Mouse (Mus musculus) embryonic fibroblast, embryonic 13.5 days (primary cell): ENCODE results near the gene Sf3a1. TPM values are rescaled to one million over a fixed set of nuclear protein-coding genes. Genes with fewer than 3 reads are reported as not detected.
A peak's percentile ranks its signal among the peaks of the same experiment; 100 is the strongest.
"Not testable (repeated sequence)": the region's sequence is repeated elsewhere in the genome, so short reads cannot be mapped to it uniquely, and the experiment has no call there.

Experiments
- H3K27ac ChIP-seq: 2 replicates; pipeline ENCODE4 v1.5.1; 2012; ENCODE audit warnings: low read length, control low read depth, inconsistent platforms; ENCODE audit not compliant: insufficient read depth
- H3K4me1 ChIP-seq: 2 replicates; pipeline ENCODE4 v1.6.1; 2011; ENCODE audit warnings: low read length; ENCODE audit not compliant: control insufficient read depth, insufficient read depth
- H3K4me3 ChIP-seq: 2 replicates; pipeline ENCODE4 v1.5.1; 2011; ENCODE audit warnings: mild to moderate bottlenecking, control low read depth, low read length; ENCODE audit not compliant: insufficient read depth
- CTCF ChIP-seq: IDR thresholded peaks from 2 replicates; pipeline ENCODE4 v1.5.1; 2011; ENCODE audit warnings: mild to moderate bottlenecking, control low read depth, low read length, moderate library complexity, borderline replicate concordance; ENCODE audit not compliant: insufficient read depth
- POLR2A ChIP-seq: IDR thresholded peaks from 2 replicates; pipeline ENCODE4 v1.6.1; 2011; ENCODE audit warnings: low read depth, mild to moderate bottlenecking, control low read depth, low read length, moderate library complexity
- polyA plus RNA-seq: library from polyadenylated mRNA; stranded (reverse); fragments of >200 nt; gene quantifications from 2 replicates; pipeline ENCODE4 v1.2.4, GENCODE M21; 2011; ENCODE audit warnings: low read depth; ENCODE audit not compliant: missing spikeins, insufficient read length

Sf3a1 gene
- polyA plus RNA-seq, 1 experiment, result 46.8 TPM

DNA sequence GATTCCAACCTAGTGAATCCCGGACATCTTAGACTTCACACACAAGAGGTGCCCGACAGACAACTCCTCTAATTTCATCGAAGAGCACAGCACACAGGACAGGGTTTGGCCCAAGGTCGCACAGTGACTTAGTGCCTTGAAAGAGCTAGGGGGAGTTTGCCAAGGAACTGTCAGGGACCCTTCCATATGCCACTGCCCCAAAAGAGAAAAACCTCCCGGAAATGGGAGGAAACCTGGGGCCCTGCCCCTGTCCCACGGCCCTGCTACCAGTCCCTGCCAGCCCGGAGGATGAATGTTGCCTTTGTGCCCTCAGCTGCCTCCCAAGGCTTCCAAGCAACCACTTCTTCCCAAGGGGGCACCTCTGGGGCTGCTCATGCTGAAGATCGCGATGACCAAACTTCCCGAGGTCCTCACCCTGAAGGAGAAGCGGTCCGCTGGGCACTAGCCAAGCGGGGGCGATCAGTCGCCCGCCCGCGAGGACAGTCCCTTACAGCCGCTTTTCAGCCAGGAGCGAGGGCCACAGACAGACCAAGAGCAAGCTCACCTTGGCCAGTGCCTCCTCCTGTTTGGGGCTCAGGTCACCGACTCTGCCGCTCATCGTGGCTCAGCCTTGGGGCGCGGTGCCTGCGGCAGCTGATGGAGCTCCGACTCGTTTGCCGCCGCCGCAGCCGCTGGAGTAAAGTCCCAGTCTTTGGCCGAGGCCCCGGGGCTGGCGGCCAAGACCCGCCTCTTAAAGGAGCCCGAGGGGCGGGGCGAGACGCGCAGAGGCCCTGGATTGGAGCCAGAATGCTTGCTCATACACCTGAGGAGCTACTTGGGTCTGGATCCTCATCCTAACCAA lies 41.8 kb upstream of the Sf3a1 start:
- H3K27ac ChIP-seq, result no peak overlapping the region
- TF ChIP-seq CTCF (no peak), POLR2A (peak; percentile 61)
- no peaks in the 10 kb centered on the region for H3K4me1 ChIP-seq
- H3K4me3 ChIP-seq, result peak overlapping the region; percentile 60

DNA sequence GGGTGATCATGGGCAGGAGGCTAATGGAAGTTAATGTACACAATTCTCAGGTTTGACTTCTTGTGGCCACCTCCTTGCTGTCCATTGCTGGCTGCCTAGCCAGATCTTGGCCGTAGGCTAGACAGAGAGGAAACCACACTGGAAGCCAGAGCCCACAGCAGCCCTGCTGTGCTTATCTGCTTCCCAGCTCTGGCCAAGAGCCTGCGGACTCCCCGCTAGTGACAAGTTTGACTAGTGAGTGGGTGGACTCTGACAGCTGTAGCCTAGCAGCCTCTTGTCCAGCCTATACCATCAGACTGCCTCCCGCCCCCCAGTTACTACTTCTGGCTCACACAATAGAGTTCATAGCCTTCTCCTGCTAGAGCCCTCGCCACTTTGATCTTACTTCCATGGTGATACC lies 40.5 kb upstream of the Sf3a1 start:
- Histone ChIP-seq H3K4me1 (no peaks in the 10 kb centered on the region), H3K4me3 (no peak overlapping the region), H3K27ac (no peak overlapping the region)
- TF ChIP-seq POLR2A (no peak), CTCF (no peak)

DNA sequence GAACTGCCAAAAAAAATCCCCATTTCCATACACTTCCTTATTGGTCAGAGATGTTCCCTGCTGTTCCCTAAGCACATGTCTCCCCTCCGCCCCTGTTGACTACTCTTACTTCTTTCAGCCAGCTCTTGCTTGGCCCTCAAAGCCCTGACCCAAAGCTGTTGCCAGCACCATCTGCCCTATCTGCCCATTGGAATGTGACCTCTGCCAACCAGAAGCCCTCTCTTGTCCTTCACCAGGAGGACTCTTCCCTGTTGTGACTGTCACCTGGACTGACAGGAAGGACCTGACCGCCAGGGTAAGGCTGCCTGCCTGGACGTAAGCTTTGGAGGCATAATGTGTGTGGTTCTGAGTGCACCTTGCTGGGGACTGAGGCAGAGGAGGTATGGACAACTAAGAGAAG lies 38.5 kb upstream of the Sf3a1 start:
- no peak overlapping the region for H3K27ac ChIP-seq
- TF ChIP-seq CTCF (no peak), POLR2A (no peak)
- H3K4me1 ChIP-seq, result no peaks in the 10 kb centered on the region
- H3K4me3 ChIP-seq, result no peak overlapping the region

DNA sequence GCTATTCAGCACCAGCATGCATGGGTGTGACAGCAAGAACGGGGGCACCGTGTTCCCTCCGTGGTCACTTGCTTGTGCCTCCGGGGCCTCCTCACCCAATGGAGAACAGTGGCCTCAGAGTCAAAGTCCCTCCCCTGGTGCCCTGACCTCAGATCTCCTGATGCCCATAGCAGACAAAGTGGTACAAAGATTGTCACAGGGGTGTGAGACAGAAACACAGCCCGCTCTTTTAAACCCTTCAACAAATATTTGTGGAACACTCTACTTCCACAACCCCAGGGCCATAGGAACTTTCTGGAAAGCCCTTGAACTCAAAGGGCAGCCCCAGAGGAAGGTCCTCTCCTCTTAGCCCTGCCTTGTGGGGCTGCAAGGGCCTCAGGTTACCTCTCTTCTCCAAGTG lies 37.9 kb upstream of the Sf3a1 start:
- Histone ChIP-seq H3K4me3 (no peak overlapping the region), H3K27ac (no peak overlapping the region), H3K4me1 (no peaks in the 10 kb centered on the region)
- TF ChIP-seq POLR2A (no peak), CTCF (no peak)

DNA sequence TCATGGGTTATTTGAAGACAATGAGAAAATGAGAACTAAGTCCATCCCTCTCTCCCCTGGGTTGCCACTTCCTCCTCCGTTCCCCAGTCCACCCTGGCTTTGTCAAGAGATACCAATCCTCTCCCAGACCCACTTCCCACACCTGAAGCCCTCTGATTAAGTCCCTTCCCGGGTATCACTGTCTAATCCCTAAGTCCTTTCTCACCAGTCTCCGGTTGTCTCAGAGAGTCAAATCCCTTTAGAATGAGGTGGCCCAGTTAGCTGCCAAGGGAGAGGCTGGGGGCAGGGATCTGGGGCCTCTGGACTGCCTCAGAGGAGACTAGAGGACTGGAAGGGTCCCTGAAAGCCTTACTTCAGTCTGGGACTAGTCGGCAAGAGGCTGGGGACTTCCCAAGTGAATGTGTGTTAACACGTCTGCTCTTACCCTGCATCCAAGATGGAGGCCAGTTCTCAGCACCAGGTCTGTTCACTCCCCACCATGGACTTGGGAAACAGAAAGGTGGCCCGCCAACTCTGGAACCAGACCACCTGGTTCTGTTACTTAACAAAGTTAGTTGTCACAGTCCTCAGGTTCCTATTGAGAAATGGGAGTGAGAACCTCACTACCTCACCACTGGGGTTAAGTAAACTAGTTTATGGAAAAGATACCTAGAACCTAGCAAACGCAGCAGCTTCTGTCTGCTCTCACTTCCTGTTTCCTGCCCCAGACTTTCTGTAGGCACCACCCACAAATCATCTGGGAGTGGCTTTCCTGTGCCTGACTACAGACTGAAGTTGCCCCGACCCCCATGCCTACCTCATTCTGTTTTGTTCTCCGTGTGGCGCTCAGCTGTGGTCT lies 37.2 kb upstream of the Sf3a1 start, which contains the start of gene Sec14l2:
TSS of gene Sec14l2 (minus strand) at position 674 of the 838 bp plus-strand sequence.
- Histone ChIP-seq H3K27ac (no peak within 1 kb of the TSS), H3K4me3 (no peak within 1 kb of the TSS), H3K4me1 (no peaks in the 10 kb centered on the region)
- TF ChIP-seq POLR2A (no peak), CTCF (no peak)

DNA sequence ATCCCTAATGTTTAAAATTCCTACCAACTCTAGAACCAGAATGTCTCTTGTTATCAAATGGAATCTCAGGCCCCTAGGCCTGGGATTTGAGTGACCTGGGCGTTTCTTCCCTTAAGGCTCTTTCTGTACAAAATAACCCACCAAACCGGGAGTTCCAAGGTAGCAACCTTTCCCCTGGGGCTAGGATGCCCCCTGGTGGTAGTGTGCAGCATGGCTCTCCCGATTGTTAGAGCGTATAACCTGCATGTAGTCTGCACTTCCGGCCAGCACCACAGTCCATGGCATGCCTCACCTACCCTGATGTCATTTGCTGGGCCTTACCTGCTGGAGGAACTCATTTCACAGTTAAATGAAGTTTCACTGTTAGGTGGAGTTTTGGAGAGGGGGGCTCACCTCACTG lies 36.2 kb upstream of the Sf3a1 start:
- H3K27ac ChIP-seq, result no peak overlapping the region
- H3K4me1 ChIP-seq, result no peaks in the 10 kb centered on the region
- peak; percentile 43; the same call in 1 of the 2 replicates for TF ChIP-seq CTCF
- no peak for TF ChIP-seq POLR2A
- no peak overlapping the region for H3K4me3 ChIP-seq

DNA sequence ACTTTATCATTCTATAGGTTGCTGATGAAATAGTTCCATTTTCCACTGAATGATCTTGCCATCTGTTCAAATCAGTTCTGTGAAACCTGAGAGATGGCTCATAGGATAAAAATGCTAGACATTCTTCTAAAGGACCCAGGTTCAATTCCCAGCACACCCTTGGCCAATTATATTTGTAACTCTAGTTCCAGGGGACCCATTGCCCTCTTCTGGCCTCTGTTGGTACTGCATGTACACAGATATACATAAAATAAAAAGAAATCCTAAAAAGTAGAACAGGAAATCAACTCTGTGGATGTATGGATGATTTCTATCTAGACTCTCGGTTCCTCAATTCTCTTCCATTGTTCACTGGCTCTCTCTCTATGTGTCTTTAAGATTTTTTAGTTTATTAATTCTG lies 33.1 kb upstream of the Sf3a1 start:
- Histone ChIP-seq H3K27ac (no peak overlapping the region), H3K4me3 (no peak overlapping the region), H3K4me1 (no peaks in the 10 kb centered on the region)
- TF ChIP-seq POLR2A, result no peak
- no peak for TF ChIP-seq CTCF

DNA sequence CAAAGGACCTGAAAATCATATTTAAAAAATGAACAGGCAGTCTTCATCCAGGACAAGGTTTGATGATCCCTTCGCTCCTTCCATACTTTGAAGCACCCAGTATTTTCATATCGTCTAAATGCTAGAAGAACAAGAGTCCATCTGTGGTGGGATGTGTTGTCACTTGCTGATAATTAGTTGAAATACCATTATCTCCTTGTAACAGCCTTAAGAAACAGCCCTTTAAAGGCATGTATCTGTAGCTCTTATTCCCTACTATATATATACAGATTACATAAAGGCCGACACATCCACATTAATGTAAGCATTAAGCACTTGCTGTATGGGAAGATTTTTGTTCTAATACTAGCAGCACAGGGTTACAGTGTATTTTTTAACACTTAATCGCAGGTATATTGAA lies 31.7 kb upstream of the Sf3a1 start:
- not testable (repeated sequence) for H3K27ac ChIP-seq, H3K4me1 ChIP-seq, H3K4me3 ChIP-seq

DNA sequence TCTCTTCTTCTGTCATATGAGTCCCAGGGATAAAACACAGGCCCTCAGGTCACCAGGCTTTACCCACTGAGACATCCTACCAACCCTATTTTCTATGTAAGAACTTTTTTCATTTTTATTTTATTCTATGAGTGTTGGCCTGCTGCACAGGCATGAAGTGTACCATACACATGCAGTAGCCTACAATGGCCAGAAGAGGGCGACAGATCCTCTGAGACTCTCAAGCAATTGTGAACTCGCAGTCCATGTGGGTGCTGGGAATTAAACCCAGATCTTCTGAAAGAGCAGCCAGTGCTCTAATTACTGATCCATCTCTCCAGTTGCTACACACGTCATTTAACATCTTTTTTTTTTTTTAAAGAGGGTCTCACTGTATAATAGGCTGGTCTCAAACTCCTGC lies 26.7 kb upstream of the Sf3a1 start:
- no peak for TF ChIP-seq CTCF
- TF ChIP-seq POLR2A, result no peak
- H3K27ac ChIP-seq, result no peak overlapping the region
- no peak overlapping the region for H3K4me3 ChIP-seq
- peaks cover 5% of the 10 kb centered on the region; the same call in 1 of the 2 replicates for H3K4me1 ChIP-seq

DNA sequence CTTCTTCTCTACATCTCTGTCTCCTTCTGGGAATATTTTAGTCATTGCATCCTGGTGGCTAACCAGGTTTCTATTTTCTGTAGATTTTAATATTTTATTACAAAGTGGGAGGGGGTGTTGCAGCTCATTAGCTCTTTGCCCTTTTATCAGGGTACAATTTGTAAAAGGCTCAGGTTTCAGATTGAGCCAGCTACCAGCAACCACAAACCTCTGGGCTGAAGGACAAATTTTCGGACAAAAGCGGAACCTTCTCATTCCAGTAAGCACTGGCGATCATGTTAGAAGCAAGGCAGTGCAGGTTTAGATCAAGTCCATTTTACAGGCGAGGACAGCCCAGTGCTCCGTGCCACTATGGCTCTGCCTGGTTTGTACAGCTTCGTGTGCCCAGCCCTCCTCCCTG lies 25.8 kb upstream of the Sf3a1 start:
- no peak overlapping the region for H3K4me3 ChIP-seq
- H3K27ac ChIP-seq, result no peak overlapping the region
- peaks cover 5% of the 10 kb centered on the region; the same call in 1 of the 2 replicates for H3K4me1 ChIP-seq
- TF ChIP-seq POLR2A (no peak), CTCF (no peak)
